Mouse (Mus musculus) right cerebral cortex, adult 2 months (tissue): ENCODE results near the gene Txnrd2.

Experiments
- DNase-seq, 2 experiments: peaks; one replicate each; pipeline ENCODE4 v3.0.0; 2021 to 2022; ENCODE audit warnings: low spot score in 2 of 2

Txnrd2 gene

GRCm38 (mm10) chr16:18416837-18417236 is 9.3 kb upstream of the Txnrd2 start:
- no peak for DNase-seq

DNA sequence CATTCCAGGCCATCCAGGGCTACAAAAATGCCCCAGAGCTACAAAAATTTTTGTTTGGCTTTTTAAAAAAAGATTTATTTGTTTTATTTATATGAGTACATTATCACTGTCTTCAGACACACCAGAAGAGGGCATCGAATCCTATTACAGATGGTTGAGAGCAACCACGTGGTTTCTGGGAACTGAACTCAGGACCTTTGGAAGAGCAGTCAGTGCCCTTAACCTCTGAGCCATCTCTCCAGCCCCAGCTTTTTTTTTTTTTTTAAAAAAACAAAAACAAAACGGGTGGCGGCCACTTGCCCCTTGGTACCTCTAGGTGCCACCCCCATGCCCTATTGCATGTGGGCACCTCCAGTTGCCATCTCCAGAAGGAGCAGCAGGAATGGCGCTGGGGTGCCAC is 8.7 kb upstream of the Txnrd2 start:
- no peak for DNase-seq

DNA sequence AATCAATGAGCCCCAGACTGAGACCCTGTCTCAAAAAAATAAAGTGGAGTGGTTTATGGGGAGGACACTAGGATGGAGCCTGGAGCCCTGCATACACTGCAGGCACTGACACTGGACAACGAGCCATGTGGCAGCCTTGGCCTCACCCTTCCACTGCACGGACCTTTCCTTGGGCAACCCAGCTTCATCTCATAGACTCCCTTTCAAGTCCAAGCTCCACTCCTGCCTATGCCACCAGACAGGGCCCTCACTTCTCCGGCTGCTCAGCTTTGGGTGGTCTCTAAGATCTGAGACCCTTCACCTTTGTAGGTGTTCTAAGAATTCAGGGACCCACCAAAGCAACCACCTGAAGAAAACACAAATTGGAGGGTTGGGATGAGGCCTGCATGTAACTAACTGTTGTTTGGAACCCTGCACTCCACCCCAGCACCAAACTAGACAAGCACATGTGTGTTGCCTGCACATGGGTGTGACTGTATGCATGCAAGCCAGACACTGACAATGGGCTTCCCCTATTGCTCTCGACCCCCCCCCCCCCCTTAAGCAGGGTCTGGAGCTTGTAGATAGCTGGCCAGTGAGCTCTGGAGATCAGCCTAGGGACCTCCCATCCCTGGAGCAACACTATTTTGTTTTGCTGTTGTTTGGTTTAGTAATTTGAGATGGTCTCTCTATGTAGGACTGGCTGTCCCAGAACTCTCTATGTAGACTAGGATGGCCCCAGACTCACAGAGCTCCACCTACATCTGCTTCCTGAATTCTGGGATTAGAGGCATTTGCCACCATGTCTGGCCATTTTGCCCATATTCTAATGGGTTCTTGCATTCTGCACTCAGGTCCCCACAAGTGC is 7.2 kb upstream of the Txnrd2 start:
- no peak for DNase-seq

GRCm38 (mm10) chr16:18419603-18420026 is 6.6 kb upstream of the Txnrd2 start:
- no peak for DNase-seq

GRCm38 (mm10) chr16:18420571-18420970 is 5.6 kb upstream of the Txnrd2 start:
- DNase-seq, result no peak

- DNase-seq, result no peak
These were observed 2.8 kb upstream of the Txnrd2 start for GRCm38 (mm10) chr16:18423203-18423914.

DNA sequence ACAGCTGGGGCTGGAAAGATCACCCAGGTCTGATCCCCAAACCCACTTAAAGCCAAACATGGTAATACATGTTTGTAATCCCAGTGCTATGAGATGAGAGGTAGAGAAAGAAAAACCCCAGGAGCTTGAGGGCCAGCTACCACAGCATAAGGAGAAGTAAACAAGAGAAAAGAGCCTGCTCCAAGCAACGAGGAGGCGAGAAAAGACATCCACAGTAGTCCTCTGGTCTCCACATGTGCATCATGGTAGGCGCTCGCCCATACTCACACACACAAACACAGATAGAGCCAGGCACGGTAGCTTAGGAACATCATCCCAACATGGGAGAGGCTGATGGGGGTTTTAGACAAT is 2.3 kb upstream of the Txnrd2 start:
- no peak for DNase-seq

DNA sequence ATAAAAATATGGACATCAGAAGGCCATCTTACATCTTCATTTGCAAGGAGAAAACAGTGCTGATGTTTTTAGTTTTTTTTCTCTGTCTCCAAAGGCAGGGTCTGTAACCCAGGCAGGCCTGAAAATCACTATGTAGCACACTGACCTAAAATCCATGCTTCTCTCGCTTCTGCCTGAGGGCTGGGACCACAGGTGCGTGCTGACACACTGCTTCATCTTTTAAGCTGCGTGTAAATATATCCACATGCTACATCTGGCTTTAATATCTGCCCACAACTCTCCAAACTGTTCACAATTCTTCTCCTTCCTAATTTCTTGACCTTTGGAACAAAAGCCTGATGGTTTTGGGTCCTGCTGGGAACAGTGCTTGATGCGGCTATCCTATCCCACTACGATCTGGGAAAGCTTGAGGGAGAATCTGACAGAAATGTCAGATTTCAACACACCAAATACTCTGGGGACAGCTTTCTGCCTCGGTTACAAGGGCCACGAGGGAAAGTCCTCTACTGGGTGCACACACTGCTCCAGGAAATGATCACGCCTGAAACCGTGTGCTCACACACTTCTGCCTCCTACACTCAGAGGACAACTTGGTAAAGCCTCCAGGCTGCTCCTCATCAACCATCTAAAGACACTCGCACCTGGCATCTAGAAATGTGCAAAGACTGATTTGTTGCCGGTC is 1.7 kb upstream of the Txnrd2 start:
- DNase-seq, result no peak

DNA sequence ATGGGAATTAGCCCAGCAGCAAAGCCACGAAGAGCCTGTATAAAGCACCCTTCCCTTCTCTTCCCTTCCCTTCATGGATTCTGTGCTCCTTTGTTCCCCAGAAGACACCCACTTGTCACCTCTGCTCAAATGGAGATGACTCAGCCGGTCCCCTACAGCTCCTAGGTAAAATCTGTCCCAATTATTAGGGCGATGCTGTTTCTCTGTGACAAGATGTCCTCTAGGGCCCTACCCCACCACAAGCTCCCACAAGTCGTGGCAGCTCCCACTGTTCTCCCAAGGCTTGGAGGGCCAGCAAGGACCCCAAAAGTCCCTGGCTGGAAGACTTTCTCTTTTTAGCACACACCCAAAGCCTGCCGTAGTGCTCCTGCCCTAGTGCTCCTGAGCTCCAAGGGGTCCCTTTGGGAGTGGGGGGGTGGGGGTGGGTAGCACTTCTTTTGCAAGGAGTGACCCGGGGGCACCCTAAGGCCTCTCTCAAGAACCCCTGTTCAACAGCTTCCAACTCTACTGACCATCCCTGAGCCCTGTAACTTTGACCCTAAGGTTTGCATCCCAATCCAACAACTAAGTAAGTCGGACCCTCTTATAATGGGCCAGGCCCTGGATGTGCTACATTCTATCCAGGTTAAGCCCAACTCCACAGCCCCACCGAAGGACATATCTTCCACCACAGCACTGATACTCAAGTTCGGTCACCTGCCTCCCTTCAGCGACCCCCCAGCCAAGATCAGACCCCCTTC is 539 bp upstream of the Txnrd2 start:
- no peak for DNase-seq

DNA sequence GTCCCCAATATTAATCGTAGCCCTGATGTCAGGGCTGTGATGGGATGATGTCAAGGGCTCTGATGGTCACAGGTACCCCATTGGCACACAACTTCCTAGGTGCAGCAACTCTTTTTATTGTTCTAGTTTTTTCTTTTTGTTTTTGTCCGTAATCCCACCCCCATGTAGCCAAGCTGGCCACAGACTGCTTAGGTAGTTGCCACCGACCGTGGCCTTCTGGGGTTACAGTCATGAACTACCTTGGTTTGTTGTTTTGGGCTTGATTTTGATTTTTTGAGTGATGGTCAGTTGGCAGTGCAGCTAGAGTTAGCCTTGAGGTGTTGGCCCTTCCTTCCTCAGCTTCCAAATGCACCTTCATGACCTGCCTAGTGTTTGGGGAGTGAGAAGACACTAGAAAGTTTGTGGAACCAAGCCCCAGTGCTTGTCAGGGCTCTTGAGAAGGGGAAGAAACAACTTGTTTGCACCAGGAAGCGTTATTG is 657 bp downstream of the Txnrd2 start, which contains the start of gene Comt:
Gene Comt (minus strand): TSS at position 51 of the 479 bp plus-strand sequence.
- no peak for DNase-seq

GRCm38 (mm10) chr16:18428011-18428515 is 1.9 kb downstream of the Txnrd2 start:
- no peak for DNase-seq

GRCm38 (mm10) chr16:18428516-18429042 is 2.4 kb downstream of the Txnrd2 start:
- DNase-seq, result no peak

- DNase-seq, result no peak
These were observed 3.5 kb downstream of the Txnrd2 start for GRCm38 (mm10) chr16:18429641-18430040.

DNA sequence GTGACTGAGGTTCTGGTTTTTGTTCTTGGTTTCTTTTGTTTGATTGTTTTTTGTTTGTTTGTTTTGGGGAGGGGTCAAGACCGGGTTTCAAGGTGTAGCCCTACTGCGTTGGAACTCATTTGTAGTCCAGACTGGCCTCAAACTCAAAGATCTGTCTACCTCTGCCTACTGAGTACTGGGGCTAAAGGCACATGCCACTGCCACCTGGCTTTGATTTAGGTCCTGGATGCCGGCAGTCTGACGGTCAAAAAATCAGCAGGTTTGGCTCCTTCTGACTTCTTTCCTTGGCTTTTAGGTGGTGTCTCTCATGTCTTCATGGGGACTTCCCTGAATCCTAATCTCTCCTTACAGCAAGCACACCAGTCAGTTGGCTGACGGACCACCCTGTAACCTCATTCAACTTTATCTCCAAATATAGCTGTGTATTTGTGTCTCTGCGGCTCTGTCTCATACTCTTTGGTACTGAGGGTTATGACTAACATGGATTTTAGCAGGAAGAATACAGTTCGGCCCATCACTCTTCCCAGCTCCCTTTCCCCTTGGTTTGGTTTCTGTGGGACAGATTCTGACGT is 4.5 kb downstream of the Txnrd2 start:
- no peak for DNase-seq

- DNase-seq, result no peak
These were observed 7.2 kb downstream of the Txnrd2 start for GRCm38 (mm10) chr16:18433341-18433920.

DNA sequence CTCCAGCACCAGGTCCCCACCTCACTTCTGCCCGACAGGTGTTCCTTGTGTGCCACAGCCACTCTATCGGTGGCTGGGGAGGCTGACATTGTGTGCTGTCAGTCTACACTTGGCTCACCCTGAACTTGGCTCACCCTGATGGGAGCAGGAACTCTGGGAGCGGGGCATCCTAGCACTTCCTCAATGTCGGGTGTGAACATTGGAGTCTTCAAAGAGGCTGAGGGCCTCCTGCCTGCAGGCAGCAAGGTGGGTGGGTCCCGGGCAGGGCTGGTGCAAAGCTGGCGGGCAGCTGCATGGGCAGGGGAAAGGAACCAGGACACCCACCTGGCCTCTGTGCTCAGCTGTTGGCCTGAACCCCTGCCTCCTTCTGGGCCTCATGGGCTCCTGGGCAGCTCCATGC is 9.9 kb downstream of the Txnrd2 start:
- DNase-seq, result no peak

DNA sequence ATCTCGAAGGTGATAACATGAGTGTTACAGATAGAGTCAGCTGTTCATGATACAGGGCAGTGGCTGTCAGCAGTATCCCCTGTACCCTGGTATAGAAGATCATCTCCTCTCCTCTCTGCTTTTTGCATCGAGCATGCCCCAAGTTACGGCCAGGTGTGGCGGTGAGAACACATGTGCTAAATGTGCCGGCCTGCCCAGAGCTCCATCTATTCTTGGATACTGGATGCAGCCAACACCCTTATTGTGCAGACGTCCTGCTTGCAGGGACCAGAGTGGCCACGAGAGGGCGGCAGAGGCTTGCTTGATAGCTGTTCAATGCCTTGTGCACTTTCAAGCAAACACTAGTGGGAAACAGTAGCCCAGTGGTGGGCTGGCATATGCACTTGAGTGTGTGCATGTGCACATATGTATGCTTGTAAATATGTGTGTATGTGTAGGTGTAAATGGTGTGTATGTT is 17.2 kb downstream of the Txnrd2 start:
- DNase-seq, result peak; percentile 99 to 100

DNA sequence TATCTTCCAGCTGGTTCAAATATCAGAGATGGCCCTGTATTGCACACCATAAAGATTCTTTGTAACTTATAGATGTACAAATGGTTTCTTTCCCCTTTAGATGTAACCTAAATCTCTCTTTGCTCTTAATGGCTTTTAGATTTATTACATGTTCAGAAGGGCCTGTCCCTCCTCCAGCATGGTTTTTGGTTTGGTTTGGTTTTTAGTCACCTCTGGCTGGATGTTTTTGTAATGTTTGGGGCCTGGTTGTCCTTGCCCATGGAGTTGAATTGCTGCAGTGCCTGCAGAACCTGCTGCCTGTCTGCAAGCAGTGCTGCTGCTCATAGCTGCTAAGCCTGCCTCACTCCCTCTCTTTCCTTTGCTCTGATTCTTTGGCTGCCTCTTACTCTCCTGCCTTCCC is 21.1 kb downstream of the Txnrd2 start:
- DNase-seq, result no peak

DNA sequence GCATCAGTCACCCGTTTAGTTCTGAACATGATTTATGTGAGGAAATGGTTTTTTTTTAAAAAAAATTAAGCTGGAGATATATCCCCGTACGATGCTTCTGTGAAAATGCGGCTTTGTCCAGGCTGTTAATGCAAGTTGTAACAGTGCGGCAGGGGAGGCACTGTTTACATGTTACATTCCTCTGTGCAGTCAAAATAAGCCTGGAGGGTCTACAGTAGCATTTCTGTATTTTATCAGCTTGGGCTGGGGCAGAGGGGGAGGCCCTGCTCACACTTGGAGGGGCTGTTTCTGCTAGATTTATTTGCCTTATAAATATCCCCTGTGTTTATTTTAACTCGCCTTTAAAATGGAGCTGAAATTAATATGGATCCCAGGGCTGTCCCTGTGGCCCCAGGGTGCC is 21.9 kb downstream of the Txnrd2 start:
- DNase-seq, result no peak

DNA sequence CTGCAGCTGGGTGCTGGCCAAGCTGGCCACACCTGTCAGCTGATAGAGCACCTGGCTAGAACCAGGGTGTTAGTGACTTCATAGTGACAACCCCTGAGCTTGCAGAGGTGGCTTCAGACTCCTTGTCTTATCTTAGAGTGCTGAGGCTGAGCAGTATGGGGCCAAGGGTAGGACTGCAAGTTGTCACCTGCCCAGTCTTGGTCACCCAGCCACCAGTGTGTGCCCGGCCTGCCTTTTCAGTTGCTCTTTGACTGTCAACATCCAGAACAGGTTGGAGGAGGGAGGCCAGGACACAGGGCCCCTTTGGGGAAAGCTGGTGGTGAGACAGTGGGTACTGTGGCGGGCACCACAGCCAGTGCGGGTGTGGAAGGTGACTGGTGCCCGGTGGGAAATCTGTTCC is 22.8 kb downstream of the Txnrd2 start:
- no peak for DNase-seq
